21 mouse cellular contexts compared by ENCODE assay signal in the genomic region with DNA sequence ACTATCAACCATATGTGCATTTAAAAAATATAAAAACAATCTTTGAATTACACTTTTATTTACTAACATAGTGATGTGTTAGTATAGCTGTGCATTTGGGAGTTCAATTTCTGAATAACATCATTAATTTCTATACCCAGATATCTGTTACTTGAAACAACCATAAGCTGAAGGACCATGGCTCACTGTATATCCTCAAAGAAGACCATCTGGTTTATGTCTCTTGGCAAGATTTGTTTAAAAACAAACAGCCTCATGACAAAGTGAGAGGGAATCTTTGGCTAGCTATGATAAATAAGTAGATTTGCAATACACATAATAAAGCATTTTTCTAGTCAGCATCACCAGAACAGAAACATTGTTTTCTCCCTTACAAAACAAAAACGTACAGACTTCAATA.
DNase-seq lines count a peak whose midpoint lies in the region; ATAC-seq and TF ChIP-seq lines count a peak whose summit lies in the region.
"Had no signal": no experiment of that assay in that cellular context is flagged by ENCODE, and none has a peak within 500 bp of the region (broad histone marks: within the 10 kb centered on the region; RNA-seq: fewer than 3 reads in every experiment).

No protein-coding gene starts in this region.

- no peak overlapping the region for H3K27ac ChIP-seq in lung, embryonic 14.5 days (ENCODE audit: low read depth)
- H3K27ac ChIP-seq in lung, embryonic 15.5 days: no peak overlapping the region
- no peak overlapping the region for H3K27ac ChIP-seq in lung, embryonic 16.5 days (ENCODE audit: low read length)

- no peaks in the 10 kb centered on the region for H3K27me3 ChIP-seq in lung, embryonic 14.5 days (ENCODE audit: insufficient read depth, low read length)
- no peaks in the 10 kb centered on the region for H3K27me3 ChIP-seq in lung, embryonic 15.5 days
- H3K27me3 ChIP-seq in lung, embryonic 16.5 days (ENCODE audit: control insufficient read depth, insufficient read depth, low read depth, low read length): no peaks in the 10 kb centered on the region
- H3K27me3 ChIP-seq: CH12.LX had no signal

- peak; percentile 73 for ATAC-seq in lung, embryonic 14.5 days (ENCODE audit: insufficient read depth)
- peak; percentile 46; the same call in 1 of the 2 replicates for ATAC-seq in lung, embryonic 15.5 days (ENCODE audit: borderline replicate concordance, extremely low read depth, low FRiP score, low TSS enrichment)
- ATAC-seq in lung, embryonic 16.5 days (ENCODE audit: low read depth): peak; percentile 41; the same call in 1 of the 2 replicates
- ATAC-seq: activated CD4-positive, CD25-positive, alpha-beta regulatory T cell, adult 4 months; CD4-positive, CD25-positive, alpha-beta regulatory T cell, adult 4 months; Patski had no signal

- no peaks in the 10 kb centered on the region for H3K4me1 ChIP-seq in lung, embryonic 14.5 days (ENCODE audit: insufficient read depth)
- H3K4me1 ChIP-seq in lung, embryonic 15.5 days: no peaks in the 10 kb centered on the region
- H3K4me1 ChIP-seq in lung, embryonic 16.5 days (replicated peaks; ENCODE audit: control insufficient read depth, insufficient read depth, low read length): no peaks in the 10 kb centered on the region

- no peaks in the 10 kb centered on the region for H3K9me3 ChIP-seq in lung, embryonic 14.5 days (ENCODE audit: low read depth, low read length)
- no peaks in the 10 kb centered on the region for H3K9me3 ChIP-seq in lung, embryonic 15.5 days
- H3K9me3 ChIP-seq in lung, embryonic 16.5 days (ENCODE audit: control insufficient read depth, low read length): no peaks in the 10 kb centered on the region
- H3K9me3 ChIP-seq: G1E had no signal

- DNase-seq in lung, embryonic 14.5 days: peak; percentile 70
- no peak for DNase-seq in lung, postnatal 14 days
- DNase-seq in lung, postnatal 4 days: no peak
- no peak for DNase-seq in lung, postnatal 36 days
- DNase-seq: adrenal gland, adult 2 months; adrenal gland, adult 8-10 months; adrenal gland, postnatal 10 days; adrenal gland, postnatal 14 days; adrenal gland, postnatal 25 days; adrenal gland, postnatal 36 days; B cell, adult 2 months; cerebellum, adult 11 months; cerebellum, adult 11-12 months; cerebellum, adult 18-20 months had no signal

- no peak for TF ChIP-seq CTCF in lung, embryonic 14.5 days (IDR thresholded peaks at IDR 0.05; ENCODE audit: low read depth)

- WGBS in lung, embryonic 14.5 days: 41% methylated on average over 1 of the region's 1 CpGs
- WGBS in lung, embryonic 15.5 days: 35% methylated on average over 1 of the region's 1 CpGs
- 26% methylated on average over 1 of the region's 1 CpGs for WGBS in lung, embryonic 16.5 days

- no peak overlapping the region for H3K4me3 ChIP-seq in lung, embryonic 14.5 days (ENCODE audit: low read depth, low read length)
- no peak overlapping the region for H3K4me3 ChIP-seq in lung, embryonic 15.5 days
- no peak overlapping the region for H3K4me3 ChIP-seq in lung, embryonic 16.5 days (ENCODE audit: low read length)

- H3K9ac ChIP-seq in lung, embryonic 14.5 days: no peak overlapping the region
- no peak overlapping the region for H3K9ac ChIP-seq in lung, embryonic 15.5 days
- H3K9ac ChIP-seq in lung, embryonic 16.5 days (ENCODE audit: low read length): no peak overlapping the region

- no peaks in the 10 kb centered on the region for H3K36me3 ChIP-seq in lung, embryonic 14.5 days (ENCODE audit: insufficient read depth)
- H3K36me3 ChIP-seq in lung, embryonic 15.5 days: no peaks in the 10 kb centered on the region
- H3K36me3 ChIP-seq in lung, embryonic 16.5 days (ENCODE audit: control insufficient read depth, insufficient read depth, low read length): no peaks in the 10 kb centered on the region
- H3K36me3 ChIP-seq: G1E had no signal

- no peak overlapping the region for H3K4me2 ChIP-seq in lung, embryonic 14.5 days
- H3K4me2 ChIP-seq in lung, embryonic 15.5 days: no peak overlapping the region
- no peak overlapping the region for H3K4me2 ChIP-seq in lung, embryonic 16.5 days (ENCODE audit: low read depth, low read length)
